Mouse (Mus musculus) G1E (cell line): ENCODE measurements around the gene Abcf3. TPM values are rescaled to one million over a fixed set of nuclear protein-coding genes. Genes with fewer than 3 reads are reported as not detected.

Source experiments
- ATAC-seq: 2 replicates; pipeline ENCODE4 v1.8.0; 2016; ENCODE audit warnings: mild to moderate bottlenecking; ENCODE audit not compliant: insufficient number of reproducible peaks, poor library complexity, low FRiP score, severe bottlenecking; ENCODE audit errors: extremely low read depth
- DNase-seq: peaks from one replicate; pipeline ENCODE4 v3.0.0; 2012; ENCODE audit warnings: low spot score
- H3K27me3 ChIP-seq: 2 replicates; pipeline ENCODE4 v1.6.1; 2012; ENCODE audit warnings: mild to moderate bottlenecking, low read length, inconsistent platforms; ENCODE audit not compliant: insufficient read depth
- H3K36me3 ChIP-seq: replicated peaks from 2 replicates; pipeline ENCODE3; 2012; ENCODE audit warnings: mild to moderate bottlenecking, inconsistent platforms
- H3K4me1 ChIP-seq: 2 replicates; pipeline ENCODE4 v1.6.1; 2012; ENCODE audit warnings: low read depth, low read length, inconsistent platforms, mixed read lengths; ENCODE audit not compliant: insufficient read depth
- H3K4me3 ChIP-seq: 2 replicates; pipeline ENCODE4 v1.5.1; 2012; ENCODE audit warnings: low read depth, mild to moderate bottlenecking, inconsistent platforms, low read length, moderate library complexity, mixed read lengths
- H3K9me3 ChIP-seq: replicated peaks from 2 replicates; pipeline ENCODE4 v1.6.1; 2012; ENCODE audit warnings: inconsistent platforms
- CTCF ChIP-seq: IDR thresholded peaks from 2 replicates; pipeline ENCODE4 v1.5.1; 2012; ENCODE audit warnings: low read depth, low read length, inconsistent platforms, mixed read lengths
- GATA1 ChIP-seq: IDR thresholded peaks from 2 replicates; pipeline ENCODE4 v1.6.1; 2012; ENCODE audit warnings: borderline replicate concordance, low read length, inconsistent platforms, mixed read lengths
- GATA2 ChIP-seq: IDR thresholded peaks from 2 replicates; pipeline ENCODE4 v1.6.1; 2012; ENCODE audit warnings: low read depth, low read length, inconsistent platforms, borderline replicate concordance
- POLR2AphosphoS5 ChIP-seq: IDR thresholded peaks from 2 replicates; pipeline ENCODE4 v1.6.1; 2012; ENCODE audit warnings: low read depth, low read length, inconsistent platforms; ENCODE audit not compliant: insufficient replicate concordance
- TAL1 ChIP-seq: conservative IDR thresholded peaks from 2 replicates; pipeline ENCODE4 v1.6.1; 2012; ENCODE audit warnings: low read depth, low read length, inconsistent platforms, mixed read lengths
- polyA plus RNA-seq: library from polyadenylated mRNA; stranded (reverse); fragments of >175 nt; gene quantifications from 2 replicates; pipeline ENCODE4 v1.2.3, GENCODE M21; 2012
- total RNA-seq, 2 experiments: library from RNA; stranded (forward) in 1 of 2; stranded (reverse) in 1 of 2; fragments of 200-1000 nt in 1 of 2; fragments of >200 nt in 1 of 2; fragmentation: Nextera tagmentation in 1 of 2; gene quantifications; 2 replicates each; pipeline ENCODE4 v1.2.3; 2014 to 2017

Gene Abcf3
- total and polyA plus RNA-seq, 3 experiments = 21.1 to 70.1 (median 35.1) TPM

GRCm38 (mm10) chr16:20539649-20540048 is 8.7 kb upstream of the Abcf3 start:
- TF ChIP-seq GATA1 (no peak), TAL1 (no peak), GATA2 (no peak), POLR2AphosphoS5 (no peak), CTCF (no peak)
- Histone ChIP-seq H3K9me3 (no peaks in the 10 kb centered on the region), H3K27me3 (no peaks in the 10 kb centered on the region), H3K4me1 (peaks cover 48% of the 10 kb centered on the region), H3K4me3 (no peak overlapping the region), H3K36me3 (peaks cover 72% of the 10 kb centered on the region)
- peak; percentile 25 for DNase-seq
- ATAC-seq = no peak

DNA sequence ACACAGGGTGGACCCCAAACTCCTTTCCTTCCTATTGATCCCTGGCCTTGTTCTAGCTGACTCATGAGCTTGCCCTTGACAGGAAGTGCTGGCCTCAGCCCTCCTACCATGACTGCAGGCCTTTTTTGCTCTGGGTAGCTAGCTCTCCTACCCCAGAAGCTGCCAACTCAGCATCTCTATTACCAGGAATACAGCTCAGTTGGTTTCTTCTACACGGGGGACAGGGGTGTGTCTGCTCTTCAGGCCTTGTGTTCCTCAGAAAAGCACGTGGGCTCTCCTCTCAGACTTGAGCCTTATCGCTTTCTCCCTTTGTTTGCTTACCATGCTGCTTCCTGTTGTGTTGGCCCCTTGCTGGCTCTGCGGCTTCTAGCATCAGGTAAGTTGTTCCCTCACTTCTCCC is 7.9 kb upstream of the Abcf3 start:
- Histone ChIP-seq H3K4me3 (no peak overlapping the region), H3K4me1 (peaks cover 47% of the 10 kb centered on the region), H3K36me3 (peaks cover 80% of the 10 kb centered on the region), H3K9me3 (no peaks in the 10 kb centered on the region), H3K27me3 (no peaks in the 10 kb centered on the region)
- DNase-seq = no peak
- ATAC-seq = peak; percentile 69
- no peak for TF ChIP-seq CTCF
- no peak for TF ChIP-seq GATA2
- no peak for TF ChIP-seq POLR2AphosphoS5
- no peak for TF ChIP-seq TAL1
- no peak for TF ChIP-seq GATA1

DNA sequence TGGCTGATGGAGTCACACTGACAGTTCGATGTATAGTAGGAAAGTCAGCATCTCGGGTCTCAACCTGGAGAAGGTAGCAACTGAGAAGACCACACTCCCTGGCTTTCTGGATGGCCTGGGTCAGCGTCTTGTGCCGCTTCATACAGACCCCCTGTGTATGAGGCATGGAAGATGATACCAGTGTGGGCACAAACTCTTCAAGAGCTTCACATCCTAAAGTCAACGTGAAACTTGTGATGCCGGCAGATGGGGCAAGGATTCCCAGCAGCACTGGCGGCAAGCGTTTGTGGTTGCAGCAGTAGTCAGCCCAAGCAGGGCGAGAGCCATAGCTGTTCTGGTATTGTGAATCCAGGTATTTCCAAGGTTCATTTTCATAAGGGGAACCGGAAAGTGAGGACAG is 2.7 kb upstream of the Abcf3 start:
- H3K4me3 ChIP-seq = no peak overlapping the region
- H3K4me1 ChIP-seq = peaks cover 47% of the 10 kb centered on the region
- H3K36me3 ChIP-seq = peaks cover 68% of the 10 kb centered on the region

GRCm38 (mm10) chr16:20547423-20547822 is 954 bp upstream of the Abcf3 start:
- Histone ChIP-seq H3K4me1 (peaks cover 50% of the 10 kb centered on the region), H3K4me3 (peak overlapping the region; percentile 82; the same call in 1 of the 2 replicates), H3K9me3 (no peaks in the 10 kb centered on the region), H3K27me3 (no peaks in the 10 kb centered on the region), H3K36me3 (peaks cover 67% of the 10 kb centered on the region)
- TF ChIP-seq POLR2AphosphoS5 (no peak), GATA2 (no peak), CTCF (no peak), TAL1 (no peak), GATA1 (no peak)
- DNase-seq = no peak
- no peak for ATAC-seq

More for the DNA sequence above, 2.7 kb upstream of the Abcf3 start:
- ATAC-seq (no peak), DNase-seq (no peak)
- TF ChIP-seq CTCF (no peak), TAL1 (no peak), GATA1 (no peak), GATA2 (no peak), POLR2AphosphoS5 (no peak)
- Histone ChIP-seq H3K27me3 (no peaks in the 10 kb centered on the region), H3K9me3 (no peaks in the 10 kb centered on the region)

DNA sequence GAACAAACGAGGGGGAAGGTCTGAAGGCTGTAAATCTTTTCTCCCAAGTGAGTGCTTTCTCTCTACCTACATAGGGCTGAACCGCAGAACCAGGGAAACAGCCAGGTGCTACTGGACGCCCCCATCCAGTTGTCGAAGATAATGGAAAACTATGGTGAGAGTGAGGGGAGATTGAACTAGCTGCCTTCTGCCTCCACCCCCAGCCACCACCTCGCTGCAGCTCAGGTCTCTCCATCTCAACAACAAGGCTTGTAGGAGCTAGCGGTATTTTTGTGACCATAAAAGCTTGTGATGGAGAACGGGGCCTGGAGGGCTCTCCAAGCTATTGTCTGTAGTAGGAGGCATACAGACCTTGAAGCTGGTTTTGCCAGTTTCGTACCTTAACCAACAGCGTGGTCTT is 784 bp downstream of the Abcf3 start:
- H3K4me1 ChIP-seq = peaks cover 53% of the 10 kb centered on the region
- no peak for TF ChIP-seq POLR2AphosphoS5
- no peak for TF ChIP-seq GATA1
- no peak for TF ChIP-seq GATA2
- no peak for TF ChIP-seq TAL1
- TF ChIP-seq CTCF = no peak
- H3K9me3 ChIP-seq = no peaks in the 10 kb centered on the region
- no peak for DNase-seq
- ATAC-seq = no peak
- H3K4me3 ChIP-seq = peak overlapping the region; percentile 82
- no peaks in the 10 kb centered on the region for H3K27me3 ChIP-seq
- peaks cover 69% of the 10 kb centered on the region for H3K36me3 ChIP-seq

DNA sequence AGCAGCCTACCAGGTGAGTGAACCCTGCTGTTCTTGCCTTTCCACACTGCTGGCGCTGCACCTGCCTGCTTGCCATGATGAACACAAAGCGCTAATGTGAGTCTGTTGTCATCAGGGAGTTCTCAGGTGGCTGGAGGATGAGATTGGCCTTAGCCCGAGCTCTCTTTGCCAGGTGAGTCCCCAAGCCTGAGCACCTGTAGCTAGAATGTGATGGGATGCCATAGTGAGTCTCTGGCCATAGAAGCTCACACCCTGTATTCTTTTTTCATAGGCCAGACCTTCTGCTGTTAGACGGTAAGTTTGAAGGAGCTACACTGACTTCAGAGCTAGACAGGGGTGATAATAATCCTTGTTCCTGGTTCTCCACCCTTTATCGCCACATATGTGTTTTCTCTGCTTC is 3.3 kb downstream of the Abcf3 start:
- DNase-seq (no peak), ATAC-seq (no peak)
- Histone ChIP-seq H3K4me3 (no peak overlapping the region), H3K27me3 (no peaks in the 10 kb centered on the region), H3K9me3 (no peaks in the 10 kb centered on the region), H3K36me3 (peaks cover 71% of the 10 kb centered on the region), H3K4me1 (peaks cover 49% of the 10 kb centered on the region)
- no peak for TF ChIP-seq TAL1
- no peak for TF ChIP-seq GATA2
- TF ChIP-seq CTCF = no peak
- TF ChIP-seq POLR2AphosphoS5 = no peak
- no peak for TF ChIP-seq GATA1

DNA sequence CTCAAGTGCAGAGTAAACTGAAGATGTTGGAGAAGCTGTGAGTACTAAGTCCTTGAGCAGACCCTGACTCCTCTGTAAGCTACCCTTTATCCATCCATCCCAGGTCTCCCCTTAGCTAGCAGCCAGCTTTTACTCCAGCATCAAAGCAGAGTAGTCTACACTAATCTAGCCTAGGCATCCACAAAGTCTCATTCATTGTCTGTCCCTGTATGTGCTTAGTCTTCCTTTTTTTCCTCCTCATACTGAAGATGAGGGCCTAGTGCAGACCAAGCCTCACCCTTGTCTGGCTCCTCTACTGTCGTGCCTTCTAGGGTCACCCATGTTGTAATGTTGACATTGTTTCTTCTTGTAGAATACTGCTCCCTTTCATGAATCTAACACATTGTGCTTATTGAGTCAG is 4.2 kb downstream of the Abcf3 start:
- no peak for TF ChIP-seq TAL1
- no peak for TF ChIP-seq POLR2AphosphoS5
- TF ChIP-seq GATA2 = no peak
- TF ChIP-seq CTCF = no peak
- TF ChIP-seq GATA1 = no peak
- Histone ChIP-seq H3K36me3 (peaks cover 80% of the 10 kb centered on the region), H3K4me1 (peaks cover 42% of the 10 kb centered on the region), H3K9me3 (no peaks in the 10 kb centered on the region), H3K27me3 (no peaks in the 10 kb centered on the region), H3K4me3 (no peak overlapping the region)
- DNase-seq (no peak), ATAC-seq (no peak)
